Mouse (Mus musculus) liver, embryonic 14.5 days (tissue): ENCODE measurements around the gene Rpl37a. TPM values are rescaled to one million over a fixed set of nuclear protein-coding genes. Genes with fewer than 3 reads are reported as not detected.

Source experiments
- ATAC-seq: fragments of 200-750 bp; cut with Nextera tagmentation; 2 replicates; pipeline ENCODE4 v1.8.0; 2017; ENCODE audit warnings: moderate number of reproducible peaks, mild to moderate bottlenecking, moderate library complexity; ENCODE audit not compliant: insufficient read depth
- DNase-seq, 3 experiments: peaks; one replicate each; pipeline ENCODE4 v3.0.0-alpha.2; 2012 to 2013; ENCODE audit warnings: low read depth in 3 of 3, low spot score in 3 of 3
- H3K27ac ChIP-seq: fragments of 300-500 bp; sonication (generic); 2 replicates; pipeline ENCODE4 v1.5.1; 2014; ENCODE audit warnings: moderate library complexity, mild to moderate bottlenecking, control low read depth, inconsistent platforms
- H3K27me3 ChIP-seq: fragments of 300-500 bp; sonication (generic); 2 replicates; pipeline ENCODE4 v1.6.1; 2014; ENCODE audit warnings: mild to moderate bottlenecking, low read length, moderate library complexity; ENCODE audit not compliant: control insufficient read depth, insufficient read depth
- H3K36me3 ChIP-seq: fragments of 300-500 bp; sonication (generic); replicated peaks from 2 replicates; pipeline ENCODE4 v1.6.1; 2014; ENCODE audit warnings: low read depth; ENCODE audit not compliant: control insufficient read depth, insufficient read depth
- H3K4me1 ChIP-seq, 2 experiments: fragments of 200-500 bp in 1 of 2; fragments of 300-500 bp in 1 of 2; sonication (generic) in 1 of 2; replicated peaks; 2 replicates each; pipeline ENCODE4 v1.6.1; 2012 to 2014; ENCODE audit warnings: antibody characterized with exemption in 1 of 2, inconsistent platforms in 1 of 2, low read length in 1 of 2; ENCODE audit not compliant: control insufficient read depth in 2 of 2, insufficient read depth in 2 of 2
- H3K4me2 ChIP-seq: fragments of 300-500 bp; sonication (generic); 2 replicates; pipeline ENCODE4 v1.6.1; 2014; ENCODE audit warnings: low read depth, mild to moderate bottlenecking, control low read depth, moderate library complexity
- H3K4me3 ChIP-seq, 2 experiments: fragments of 200-500 bp in 1 of 2; fragments of 300-500 bp in 1 of 2; sonication (generic) in 1 of 2; 2 replicates each; pipeline ENCODE4 v1.5.1; 2012 to 2014; ENCODE audit warnings: low read depth in 2 of 2, low read length in 2 of 2, mild to moderate bottlenecking in 2 of 2, control low read depth in 1 of 2, inconsistent platforms in 1 of 2, moderate library complexity in 1 of 2; ENCODE audit not compliant: insufficient read depth in 1 of 2
- H3K9ac ChIP-seq: fragments of 300-500 bp; sonication (generic); replicated peaks from 2 replicates; pipeline ENCODE4 v1.6.1; 2014; ENCODE audit warnings: mild to moderate bottlenecking, control low read depth, moderate library complexity
- H3K9me3 ChIP-seq: fragments of 300-500 bp; sonication (generic); 2 replicates; pipeline ENCODE4 v1.6.1; 2016; ENCODE audit warnings: low read length, mixed read lengths; ENCODE audit not compliant: control insufficient read depth
- CTCF ChIP-seq: IDR thresholded peaks from 2 replicates; pipeline ENCODE4 v1.5.1; 2016; ENCODE audit warnings: antibody characterized with exemption, low read depth, control low read depth
- EP300 ChIP-seq: IDR thresholded peaks from 2 replicates; pipeline ENCODE4 v1.6.1; 2016; ENCODE audit warnings: antibody characterized with exemption, low read depth
- WGBS: fragments of 180-500 bp; shearing (Covaris S2); extraction: QIAGEN DNeasy Blood & Tissue Kit; methylation state at CpG from one replicate; pipeline ENCODE4 v1.1.7; 2014; ENCODE audit not compliant: insufficient replicate concordance; 5-methylcytosine and 5-hydroxymethylcytosine counted together
- polyA plus RNA-seq, 2 experiments: library from polyadenylated mRNA; depleted of rRNA in 1 of 2; stranded (reverse) in 1 of 2; unstranded in 1 of 2; fragments of >200 nt; fragmentation: Nextera tagmentation in 1 of 2; extraction: Ambion mirVana in 1 of 2; gene quantifications; 2 replicates each; pipeline versions ENCODE4 v1.2.1 to v1.2.3; 2012 to 2014

Gene Rpl37a
- polyA plus RNA-seq, 2 experiments, result 957 to 1,233 TPM

GRCm38 (mm10) chr1:72746382-72746781, 35.3 kb downstream of the Rpl37a start:
- ATAC-seq, result no peak
- no peak overlapping the region for H3K4me2 ChIP-seq

GRCm38 (mm10) chr1:72751371-72751781, 40.3 kb downstream of the Rpl37a start:
- Histone ChIP-seq H3K9ac (no peak overlapping the region), H3K4me2 (no peak overlapping the region), H3K27ac (no peak overlapping the region), H3K9me3 (no peaks in the 10 kb centered on the region), H3K4me1 (no peaks in the 10 kb centered on the region), H3K27me3 (no peaks in the 10 kb centered on the region), H3K4me3 (no peak overlapping the region), H3K36me3 (no peaks in the 10 kb centered on the region)
- WGBS, result 54% methylated on average over 7 of the region's 7 CpGs
- no peak for TF ChIP-seq CTCF
- no peak for TF ChIP-seq EP300
- no peak for ATAC-seq
- no peak for DNase-seq

More at GRCm38 (mm10) chr1:72746382-72746781, 35.3 kb downstream of the Rpl37a start:
- Histone ChIP-seq H3K36me3 (no peaks in the 10 kb centered on the region), H3K9me3 (no peaks in the 10 kb centered on the region), H3K9ac (no peak overlapping the region), H3K27me3 (no peaks in the 10 kb centered on the region), H3K4me3 (no peak overlapping the region), H3K4me1 (no peaks in the 10 kb centered on the region), H3K27ac (no peak overlapping the region)
- TF ChIP-seq EP300, result no peak
- TF ChIP-seq CTCF, result no peak
- DNase-seq, result no peak
- WGBS, result 58% methylated on average over 7 of the region's 7 CpGs

GRCm38 (mm10) chr1:72753211-72753610, 42.1 kb downstream of the Rpl37a start:
- H3K4me3 ChIP-seq, result no peak overlapping the region
- H3K27me3 ChIP-seq, result no peaks in the 10 kb centered on the region
- ATAC-seq (no peak), DNase-seq (no peak)
- no peak overlapping the region for H3K9ac ChIP-seq
- H3K4me2 ChIP-seq, result no peak overlapping the region
- TF ChIP-seq EP300 (no peak), CTCF (no peak)
- WGBS, result 52% methylated on average over 6 of the region's 6 CpGs
- H3K9me3 ChIP-seq, result no peaks in the 10 kb centered on the region
- H3K36me3 ChIP-seq, result no peaks in the 10 kb centered on the region
- no peak overlapping the region for H3K27ac ChIP-seq
- no peaks in the 10 kb centered on the region for H3K4me1 ChIP-seq

- no peak for DNase-seq
- no peaks in the 10 kb centered on the region for H3K9me3 ChIP-seq
- H3K4me3 ChIP-seq, result no peak overlapping the region
- no peaks in the 10 kb centered on the region for H3K36me3 ChIP-seq
- no peak for ATAC-seq
- WGBS, result 68% methylated on average over 8 of the region's 8 CpGs
- no peak overlapping the region for H3K27ac ChIP-seq
- no peak overlapping the region for H3K9ac ChIP-seq
- H3K4me2 ChIP-seq, result no peak overlapping the region
- H3K4me1 ChIP-seq, result no peaks in the 10 kb centered on the region
- no peaks in the 10 kb centered on the region for H3K27me3 ChIP-seq
- TF ChIP-seq EP300 (no peak), CTCF (no peak)
These were observed 44.1 kb downstream of the Rpl37a start for GRCm38 (mm10) chr1:72755227-72755626.

- Histone ChIP-seq H3K4me2 (no peak overlapping the region), H3K27me3 (no peaks in the 10 kb centered on the region), H3K4me1 (no peaks in the 10 kb centered on the region), H3K4me3 (no peak overlapping the region), H3K9ac (no peak overlapping the region), H3K9me3 (no peaks in the 10 kb centered on the region), H3K36me3 (no peaks in the 10 kb centered on the region), H3K27ac (no peak overlapping the region)
- DNase-seq (no peak), ATAC-seq (no peak)
- TF ChIP-seq EP300 (no peak), CTCF (no peak)
- 47% methylated on average over 2 of the region's 2 CpGs for WGBS
These were observed 44.7 kb downstream of the Rpl37a start for GRCm38 (mm10) chr1:72755801-72756200.
